Mouse (Mus musculus): ENCODE data around the gene Nectin2. TPM values are rescaled to one million over a fixed set of nuclear protein-coding genes. Genes with fewer than 3 reads are reported as not detected.

Gene Nectin2
- polyA plus RNA-seq, 1 experiment = 27.1 TPM

DNA sequence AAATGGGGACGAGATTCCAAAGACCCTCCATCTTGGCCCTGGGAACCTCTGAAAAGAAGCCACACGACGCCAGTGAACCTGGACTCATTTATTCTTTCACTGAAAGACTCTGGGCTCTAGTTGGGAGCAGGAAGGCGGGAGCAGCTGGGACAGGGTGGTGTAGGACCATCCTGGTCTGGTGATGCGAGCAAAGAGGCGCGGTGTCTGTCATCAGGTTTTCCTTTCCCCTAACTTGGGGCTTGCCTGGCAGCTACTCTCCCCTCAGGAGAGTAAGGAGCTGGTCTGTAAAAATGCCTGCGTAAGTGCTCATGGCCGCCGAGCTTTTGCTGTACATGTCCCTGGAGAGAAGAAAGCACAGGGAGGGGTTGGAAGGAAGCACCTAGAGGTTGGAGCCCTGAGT lies 78.8 kb downstream of the Nectin2 start:
- Histone ChIP-seq H3K27me3 (ENCODE audit: control insufficient read depth, insufficient read depth, insufficient read length) (peaks cover 5% of the 10 kb centered on the region), H3K4me3 (no peak overlapping the region), H3K36me3 (ENCODE audit: control insufficient read depth, insufficient read depth) (no peaks in the 10 kb centered on the region), H3K4me2 (ENCODE audit: low read depth) (peak overlapping the region; percentile 12), H3K79me2 (ENCODE audit: control insufficient read depth, insufficient read depth) (no peaks in the 10 kb centered on the region), H3ac (ENCODE audit: control insufficient read depth, insufficient read length) (no peak overlapping the region)
- no peak for TF ChIP-seq MYOG (IDR thresholded peaks at IDR 0.05; ENCODE audit: control insufficient read depth in 1 of 3, insufficient read depth in 1 of 3, insufficient read length in 2 of 3, low read depth in 2 of 3)
- TF ChIP-seq E2F4 (IDR thresholded peaks at IDR 0.05; ENCODE audit: insufficient read depth) = no peak

DNA sequence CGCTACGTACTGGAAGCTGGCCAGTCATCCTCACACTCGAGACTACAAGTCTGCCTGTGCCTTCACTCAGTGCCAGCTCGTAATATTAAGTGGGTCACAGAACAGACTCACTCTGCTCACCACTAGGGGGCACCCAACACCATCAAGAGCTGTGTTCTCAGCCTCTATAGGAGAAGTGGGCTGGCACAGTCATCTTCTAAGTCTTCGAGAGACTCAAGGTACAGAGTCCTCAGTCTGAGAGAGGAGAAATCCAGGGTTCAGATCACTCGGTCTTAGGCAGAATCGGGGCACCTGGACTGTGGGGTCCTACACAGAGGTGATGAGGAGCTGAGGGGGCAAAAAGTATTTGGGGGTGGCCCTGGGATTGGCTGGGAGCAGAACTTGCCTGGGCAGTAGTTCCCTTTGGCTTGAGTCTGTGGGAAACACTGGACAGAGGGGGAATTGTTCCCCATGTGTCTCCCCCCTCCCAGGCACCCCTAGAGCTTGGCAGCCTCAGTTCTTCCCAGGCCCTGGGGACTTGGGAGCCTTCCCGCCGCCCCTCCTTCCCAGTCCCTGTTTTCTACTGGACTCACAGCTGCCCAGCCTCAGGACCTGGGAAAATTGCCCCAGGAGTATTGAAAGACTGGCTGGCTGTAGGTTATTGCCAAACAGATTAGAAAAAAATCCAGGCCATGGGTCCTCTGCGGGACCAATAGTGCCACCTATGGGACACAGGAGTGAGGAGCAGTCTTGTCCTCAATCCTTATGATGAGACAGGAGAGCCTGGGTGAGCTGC lies 81.1 kb downstream of the Nectin2 start:
- TF ChIP-seq REST (IDR thresholded peaks at IDR 0.05; ENCODE audit: insufficient read depth, insufficient read length) (no peak), MAX (IDR thresholded peaks at IDR 0.05; ENCODE audit: low read depth) (no peak)
- Histone ChIP-seq H3K36me3 (ENCODE audit: control insufficient read depth, insufficient read depth) (no peaks in the 10 kb centered on the region), H3K4me2 (ENCODE audit: low read depth) (peak overlapping the region; percentile 79), H3K27me3 (ENCODE audit: control insufficient read depth, insufficient read depth, insufficient read length) (peaks cover 5% of the 10 kb centered on the region), H3K79me2 (ENCODE audit: control insufficient read depth, insufficient read depth) (peaks cover 4% of the 10 kb centered on the region), H3ac (ENCODE audit: control insufficient read depth, insufficient read length) (no peak overlapping the region), H3K4me3 (no peak overlapping the region)

- Histone ChIP-seq H3K4me2 (ENCODE audit: low read depth) (no peak overlapping the region), H3K79me2 (ENCODE audit: control insufficient read depth, insufficient read depth) (peaks cover 21% of the 10 kb centered on the region), H3K4me3 (no peak overlapping the region), H3K27me3 (ENCODE audit: control insufficient read depth, insufficient read depth, insufficient read length) (no peaks in the 10 kb centered on the region), H3ac (ENCODE audit: control insufficient read depth, insufficient read length) (no peak overlapping the region), H3K36me3 (ENCODE audit: control insufficient read depth, insufficient read depth) (no peaks in the 10 kb centered on the region)
- no peak for TF ChIP-seq TCF12 (IDR thresholded peaks at IDR 0.05; ENCODE audit: insufficient read depth, poor library complexity, severe bottlenecking)
- TF ChIP-seq MAX (IDR thresholded peaks at IDR 0.05; ENCODE audit: low read depth) = no peak
- TF ChIP-seq POLR2AphosphoS2 (IDR thresholded peaks at IDR 0.05; ENCODE audit: insufficient read length, low read depth) = no peak
- no peak for TF ChIP-seq REST (IDR thresholded peaks at IDR 0.05; ENCODE audit: insufficient read depth, insufficient read length)
- TF ChIP-seq TCF3 (IDR thresholded peaks at IDR 0.05; ENCODE audit: insufficient read length, low read depth) = no peak
- TF ChIP-seq CEBPB (IDR thresholded peaks at IDR 0.05; ENCODE audit: insufficient read depth, poor library complexity, severe bottlenecking) = no peak
Observed at GRCm38 (mm10) chr7:19667434-19667833, 82.8 kb downstream of the Nectin2 start.

DNA sequence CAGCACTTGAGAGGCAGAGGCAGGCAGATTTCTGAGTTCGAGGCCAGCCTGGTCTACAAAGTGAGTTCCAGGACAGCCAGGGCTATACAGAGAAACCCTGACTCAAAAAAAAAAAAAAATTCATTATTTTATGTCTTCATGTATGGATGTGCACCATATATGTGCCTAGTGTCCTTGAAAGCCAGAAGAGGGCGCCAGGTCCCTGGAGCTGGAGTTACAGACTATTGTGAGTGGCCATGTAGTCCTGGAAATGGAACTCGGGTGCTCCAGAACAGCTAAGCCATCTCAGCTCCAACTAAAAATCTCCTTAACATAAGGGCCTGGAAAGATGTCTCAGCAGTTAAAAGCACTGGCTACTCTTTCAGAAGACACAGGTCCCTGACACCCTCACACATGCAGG lies 83.5 kb downstream of the Nectin2 start:
- Histone ChIP-seq H3K79me2 (ENCODE audit: control insufficient read depth, insufficient read depth) (peaks cover 28% of the 10 kb centered on the region), H3ac (ENCODE audit: control insufficient read depth, insufficient read length) (no peak overlapping the region), H3K4me2 (ENCODE audit: low read depth) (no peak overlapping the region), H3K4me3 (no peak overlapping the region), H3K36me3 (ENCODE audit: control insufficient read depth, insufficient read depth) (no peaks in the 10 kb centered on the region), H3K27me3 (ENCODE audit: control insufficient read depth, insufficient read depth, insufficient read length) (no peaks in the 10 kb centered on the region)
- no peak for TF ChIP-seq TCF3 (IDR thresholded peaks at IDR 0.05; ENCODE audit: insufficient read length, low read depth)

Other genes starting within 250 kb of the Nectin2 start
- 7.8 TPM for gene Bloc1s3, start 242.1 kb downstream of the Nectin2 start, polyA plus RNA-seq (2012; fragmentation: generic; extraction: Trizol)
- 57.3 TPM for gene Trappc6a, start 242.1 kb downstream of the Nectin2 start, polyA plus RNA-seq (2012; fragmentation: generic; extraction: Trizol)
- 0.06 TPM for gene Nkpd1, start 232.6 kb downstream of the Nectin2 start, polyA plus RNA-seq (2012; fragmentation: generic; extraction: Trizol)
- 48.4 TPM for gene Ppp1r37, start 187.4 kb downstream of the Nectin2 start, polyA plus RNA-seq (2012; fragmentation: generic; extraction: Trizol)
- gene Zfp296, start 173.2 kb downstream of the Nectin2 start, polyA plus RNA-seq (2012; fragmentation: generic; extraction: Trizol) = 1.5 TPM
- gene Gemin7, start 172.9 kb downstream of the Nectin2 start, polyA plus RNA-seq (2012; fragmentation: generic; extraction: Trizol) = 89.8 TPM
- gene Clasrp, start 146.0 kb downstream of the Nectin2 start, polyA plus RNA-seq (2012; fragmentation: generic; extraction: Trizol) = 14.8 TPM
- gene Relb, start 121.0 kb downstream of the Nectin2 start, polyA plus RNA-seq (2012; fragmentation: generic; extraction: Trizol) = 25.7 TPM
- 126 TPM for gene Clptm1, start 85.5 kb downstream of the Nectin2 start, polyA plus RNA-seq (2012; fragmentation: generic; extraction: Trizol)
- not detected for gene Apoc2, start 72.5 kb downstream of the Nectin2 start, polyA plus RNA-seq (2012; fragmentation: generic; extraction: Trizol)
- gene Gm44805, start 69.1 kb downstream of the Nectin2 start, polyA plus RNA-seq (2012; fragmentation: generic; extraction: Trizol) = not detected
- gene Apoc4, start 69.0 kb downstream of the Nectin2 start, polyA plus RNA-seq (2012; fragmentation: generic; extraction: Trizol) = not detected
- not detected for gene Apoc1, start 57.8 kb downstream of the Nectin2 start, polyA plus RNA-seq (2012; fragmentation: generic; extraction: Trizol)
- 2.3 TPM for gene Apoe, start 51.3 kb downstream of the Nectin2 start, polyA plus RNA-seq (2012; fragmentation: generic; extraction: Trizol)
- 112 TPM for gene Tomm40, start 35.0 kb downstream of the Nectin2 start, polyA plus RNA-seq (2012; fragmentation: generic; extraction: Trizol)
- 29.3 TPM for gene Bcam, start 20.5 kb upstream of the Nectin2 start, polyA plus RNA-seq (2012; fragmentation: generic; extraction: Trizol)
- gene Cblc, start 46.3 kb upstream of the Nectin2 start, polyA plus RNA-seq (2012; fragmentation: generic; extraction: Trizol) = 0.90 TPM
- gene Bcl3, start 72.3 kb upstream of the Nectin2 start, polyA plus RNA-seq (2012; fragmentation: generic; extraction: Trizol) = 19.2 TPM
- gene Gm19345, start 101.5 kb upstream of the Nectin2 start, polyA plus RNA-seq (2012; fragmentation: generic; extraction: Trizol) = 0.05 TPM
- gene Ceacam16, start 110.8 kb upstream of the Nectin2 start, polyA plus RNA-seq (2012; fragmentation: generic; extraction: Trizol) = 0.02 TPM
- gene Ceacam19, start 137.5 kb upstream of the Nectin2 start, polyA plus RNA-seq (2012; fragmentation: generic; extraction: Trizol) = 0.01 TPM
- 39.7 TPM for gene Pvr, start 170.7 kb upstream of the Nectin2 start, polyA plus RNA-seq (2012; fragmentation: generic; extraction: Trizol)
- gene Igsf23, start 200.3 kb upstream of the Nectin2 start, polyA plus RNA-seq (2012; fragmentation: generic; extraction: Trizol) = 0.11 TPM
- gene Ceacam20, start 214.9 kb upstream of the Nectin2 start, polyA plus RNA-seq (2012; fragmentation: generic; extraction: Trizol) = not detected
- not detected for gene Nlrp9b, start 241.0 kb upstream of the Nectin2 start, polyA plus RNA-seq (2012; fragmentation: generic; extraction: Trizol)